Mouse (Mus musculus) monocyte, adult 5-6 weeks (primary cell): ENCODE data around the gene Pkd1l3. TPM values are rescaled to one million over a fixed set of nuclear protein-coding genes. Genes with fewer than 3 reads are reported as not detected.
A peak's percentile ranks its signal among the peaks of the same experiment; 100 is the strongest.

Source experiments
- ATAC-seq: fragments of 153-309, 156-312 bp; replicated peaks from 2 replicates; pipeline ENCODE4 v1.8.0; 2017; ENCODE audit warnings: mild to moderate bottlenecking; ENCODE audit not compliant: low TSS enrichment, insufficient number of reproducible peaks, severe bottlenecking, poor library complexity, low FRiP score
- total RNA-seq: library from RNA; stranded (forward); fragments of 200-1000, 200-491, 200-594 nt; gene quantifications from 3 replicates; pipeline ENCODE4 v1.2.3, GENCODE M21; 2017

Gene Pkd1l3
- total RNA-seq, 1 experiment from 2014 or later: not detected

DNA sequence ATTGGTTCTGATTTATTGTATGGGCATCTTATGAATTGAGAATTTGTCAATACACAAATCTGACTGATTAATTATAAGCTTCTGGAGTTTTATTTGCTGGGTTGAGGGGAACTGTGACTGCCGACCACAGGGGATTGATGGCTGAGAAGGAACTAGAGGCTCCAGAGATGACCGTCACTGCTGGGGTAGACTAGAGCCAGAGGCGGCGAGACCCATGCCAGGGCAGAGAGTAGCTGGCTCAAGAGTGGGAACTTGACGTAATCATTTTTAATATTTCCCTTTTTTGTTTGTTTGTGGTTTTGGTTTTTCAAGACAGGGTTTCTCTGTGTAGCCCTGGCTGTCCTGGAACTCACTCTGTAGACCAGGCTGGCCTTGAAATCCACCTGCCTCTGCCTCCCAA lies 72.9 kb downstream of the Pkd1l3 start:
- peak; percentile 77; the same call in 1 of the 2 replicates for ATAC-seq

DNA sequence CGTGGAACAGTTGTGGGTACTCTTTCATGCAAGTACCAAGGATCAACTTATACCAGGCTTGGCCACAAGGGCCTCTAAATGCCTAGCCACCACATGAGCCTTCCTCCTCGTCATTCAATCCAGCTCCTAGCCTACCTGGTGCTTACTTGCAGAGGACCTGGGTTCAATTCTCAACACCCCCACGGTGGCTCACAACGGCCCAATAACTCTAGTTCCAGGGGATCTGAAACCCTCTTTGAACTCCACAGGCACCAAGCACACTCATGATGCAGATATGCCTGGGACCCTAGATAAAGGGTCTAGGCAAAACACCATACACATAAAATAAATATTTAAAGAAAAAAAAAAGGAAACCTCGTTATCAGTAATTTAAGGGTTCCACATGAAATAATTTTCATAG lies 77.5 kb downstream of the Pkd1l3 start:
- ATAC-seq: no peak

DNA sequence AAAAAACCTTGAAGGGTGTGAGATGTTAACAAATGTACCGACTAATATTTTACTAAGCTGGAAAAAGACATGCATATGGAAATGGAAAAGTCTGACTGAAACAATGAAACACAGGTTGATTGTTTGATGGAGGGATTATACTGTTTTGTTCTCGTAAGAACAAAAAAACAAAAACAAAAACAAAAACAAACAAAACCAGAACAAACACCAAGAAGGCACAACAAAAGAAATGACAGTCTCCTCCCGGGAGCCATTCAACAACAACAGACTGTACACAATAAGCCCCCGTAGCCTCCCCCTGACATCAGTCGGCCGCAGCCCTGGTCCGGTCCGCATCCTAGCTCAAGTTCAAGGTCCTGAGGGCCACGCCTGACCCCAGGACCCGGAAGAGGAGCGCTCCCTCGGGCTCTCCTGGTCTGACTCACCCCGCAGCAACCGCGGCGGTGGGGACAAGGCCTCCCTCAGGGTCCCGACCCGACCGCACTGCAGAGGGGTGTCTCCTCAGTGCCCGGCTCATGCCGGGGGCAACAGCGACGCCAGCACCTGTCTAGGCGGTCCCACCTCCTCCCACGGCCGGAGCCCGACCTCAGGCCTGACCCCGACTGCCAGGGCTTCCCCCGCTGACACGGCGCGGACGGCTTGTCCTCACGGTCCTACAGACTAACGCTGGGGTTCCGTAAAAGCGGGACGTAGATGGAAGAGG lies 78.3 kb downstream of the Pkd1l3 start:
- ATAC-seq: no peak

GRCm38 (mm10) chr8:109693146-109693900 lies 79.0 kb downstream of the Pkd1l3 start, which contains the start of gene Ist1:
Gene Ist1 (minus strand): TSS chr8:109693260.
- peak; percentile 97 for ATAC-seq

DNA sequence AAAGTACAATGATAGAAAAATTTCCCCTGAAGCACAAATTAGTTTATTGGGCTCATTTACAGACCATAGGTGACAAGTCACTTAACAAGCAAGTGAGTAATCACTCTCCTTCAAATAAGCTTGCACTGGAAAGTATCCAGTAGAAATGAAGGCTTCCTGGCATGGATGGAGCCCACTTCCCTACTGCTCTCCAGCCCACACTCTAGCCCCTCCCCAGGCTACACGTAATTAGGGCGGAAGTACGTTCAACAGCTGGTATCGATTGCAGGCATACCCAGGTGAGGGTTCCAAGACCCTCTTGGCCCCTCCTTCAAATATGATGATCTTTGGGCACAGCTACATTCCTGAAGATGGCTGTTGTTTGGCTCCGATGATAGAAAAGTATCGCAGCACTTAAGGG lies 79.8 kb downstream of the Pkd1l3 start:
- ATAC-seq: peak; percentile 18; the same call in 1 of the 2 replicates

DNA sequence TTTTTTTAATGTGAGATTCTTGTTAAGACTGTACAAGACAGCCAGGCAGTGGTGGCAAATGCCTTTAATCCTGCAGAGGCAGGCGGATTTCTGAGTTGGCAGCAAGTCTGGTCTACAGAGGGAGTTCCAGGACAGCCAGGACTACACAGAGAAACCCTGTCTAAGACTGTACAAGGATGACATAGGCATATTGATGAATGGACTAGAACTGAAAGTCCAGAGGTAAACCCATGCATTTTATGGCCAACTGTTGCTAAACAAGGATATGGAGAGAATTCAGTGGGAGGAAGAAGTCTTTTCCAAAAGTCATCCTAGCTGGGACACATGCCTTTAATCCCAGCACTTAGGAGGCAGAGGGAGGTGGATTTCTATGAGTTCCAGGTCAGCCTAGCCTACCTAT lies 83.4 kb downstream of the Pkd1l3 start:
- ATAC-seq: no peak

DNA sequence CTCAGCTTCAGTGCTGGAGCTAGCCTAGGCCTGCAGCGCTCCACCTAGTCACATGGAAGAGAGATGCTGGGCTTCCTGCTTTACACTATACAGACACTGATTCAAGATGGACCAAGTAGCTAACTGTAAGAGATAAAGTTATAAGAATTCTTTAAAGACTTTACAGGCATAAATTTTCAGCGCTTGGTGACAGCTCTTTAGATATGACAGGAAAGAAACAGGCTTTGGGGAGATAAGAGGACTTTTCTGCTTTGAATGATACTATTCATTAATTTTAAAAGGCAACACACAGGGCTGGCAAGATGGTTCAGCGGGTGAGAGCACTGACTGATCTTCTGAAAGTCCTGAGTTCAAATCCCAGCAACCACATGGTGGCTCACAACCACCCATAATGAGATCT lies 84.2 kb downstream of the Pkd1l3 start:
- ATAC-seq: no peak

DNA sequence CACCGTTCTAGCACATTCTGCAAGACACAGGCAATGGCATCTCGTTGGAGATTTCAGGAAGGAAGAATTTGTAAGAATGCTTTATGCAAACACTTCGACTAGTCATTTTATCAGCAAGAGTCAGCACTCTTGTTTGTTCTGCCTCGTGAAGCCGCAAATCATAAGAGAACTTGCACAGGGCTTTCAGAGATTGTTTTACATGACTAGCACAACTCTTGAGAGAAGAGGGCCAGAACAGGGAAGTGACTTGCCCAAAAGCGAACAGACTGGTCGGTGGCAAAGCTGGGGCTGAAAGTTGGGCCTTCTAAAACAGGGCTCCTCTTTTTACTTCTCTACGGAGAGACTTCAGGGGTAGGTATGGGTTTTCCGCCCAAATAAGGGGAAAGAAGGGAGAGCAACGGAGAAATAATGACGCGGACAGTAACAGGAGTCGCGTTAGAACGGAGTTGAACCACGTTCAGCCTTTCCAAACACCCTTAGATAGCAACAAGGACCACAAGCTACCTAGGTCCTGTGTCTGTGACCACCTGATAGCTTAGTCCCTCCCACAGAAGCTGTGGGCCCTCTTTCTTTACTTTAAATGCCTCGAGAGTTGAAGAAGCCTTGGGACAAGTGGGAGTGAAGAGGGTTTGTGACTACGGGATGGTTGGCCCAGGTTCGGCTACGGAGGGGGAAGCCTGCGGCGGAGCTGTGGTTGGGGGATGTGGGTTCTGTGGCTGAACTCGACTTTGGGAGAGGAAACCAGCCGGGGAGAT lies 90.4 kb downstream of the Pkd1l3 start:
- ATAC-seq: peak; percentile 36; the same call in 1 of the 2 replicates

DNA sequence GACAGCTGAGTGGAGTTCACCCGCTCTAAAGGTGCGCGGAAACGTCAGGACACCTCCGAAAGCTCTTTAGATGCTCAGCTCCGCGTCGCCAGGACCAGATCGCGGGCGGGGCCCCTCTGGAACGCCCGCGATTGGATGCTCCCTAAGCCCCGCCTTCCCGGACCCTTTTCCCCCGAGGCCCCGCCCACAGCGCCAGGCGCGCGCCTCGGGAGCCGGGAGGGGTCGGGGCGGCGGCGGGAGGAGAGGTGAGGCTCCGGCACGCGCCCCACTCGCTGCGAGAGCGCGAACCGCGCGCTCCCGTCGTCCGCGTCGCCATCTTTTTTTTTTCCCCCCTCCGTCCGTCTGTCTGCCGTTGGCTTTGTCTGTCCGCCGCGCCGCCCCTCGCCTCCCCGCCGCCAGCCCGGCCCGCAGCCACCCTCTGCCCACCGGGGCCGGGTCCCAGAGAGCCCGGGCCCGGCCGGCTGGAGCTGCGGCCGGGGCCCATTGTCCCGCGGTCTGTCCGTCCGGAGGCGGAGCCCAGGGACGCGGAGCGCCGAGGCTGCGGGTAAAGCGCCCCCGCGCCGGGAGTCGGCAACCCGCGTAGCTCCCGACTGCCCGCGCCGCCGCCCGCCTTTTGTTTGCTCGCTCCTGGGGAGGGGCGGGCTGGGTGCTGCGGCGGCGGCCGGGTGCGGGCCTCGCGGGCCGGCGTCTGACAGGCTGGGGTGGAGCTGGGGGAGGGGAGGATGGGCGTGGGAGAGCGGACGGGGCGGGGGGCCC lies 91.2 kb downstream of the Pkd1l3 start, which contains the start of gene Zfp821:
Zfp821 (plus strand) TSS at position 227 of the 756 bp plus-strand sequence.
- ATAC-seq: peak; percentile 61

DNA sequence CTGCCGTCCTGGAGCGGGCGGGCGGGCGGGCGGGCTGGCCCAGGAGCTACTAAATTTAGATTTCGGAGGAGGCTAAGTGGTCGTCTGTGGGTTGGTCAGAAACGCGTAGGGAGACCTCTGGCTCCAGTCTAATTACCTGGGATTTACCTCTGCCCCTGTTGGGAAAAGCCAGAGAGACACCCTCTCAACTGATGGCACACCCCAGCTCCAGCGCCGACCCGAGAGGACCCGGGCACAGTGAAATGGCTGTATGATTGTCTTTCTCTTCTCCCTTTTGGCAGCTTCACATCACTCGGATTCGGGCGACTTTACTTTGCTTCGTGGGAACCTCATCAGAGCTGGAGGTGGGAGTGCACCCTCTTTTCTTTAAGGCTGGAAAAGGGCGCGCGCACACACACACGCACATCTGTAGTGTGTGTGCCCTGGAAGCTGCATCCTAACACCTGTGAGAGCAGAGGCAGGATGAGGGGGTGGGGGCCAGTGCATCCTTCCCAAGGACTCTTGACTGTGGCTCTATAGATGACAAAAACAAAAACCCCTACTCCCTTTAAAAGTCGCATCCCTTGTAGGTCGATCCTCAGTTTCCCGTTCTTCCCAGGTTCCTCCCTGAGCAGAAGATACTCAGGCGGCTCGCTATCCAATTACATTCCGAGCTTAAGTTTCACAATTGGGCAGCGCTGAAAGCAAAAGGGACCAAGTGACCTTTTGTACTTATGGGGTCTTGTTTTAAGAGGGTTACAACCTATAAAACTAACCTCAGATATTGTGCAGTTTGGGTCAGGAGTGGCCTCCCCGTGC lies 92.0 kb downstream of the Pkd1l3 start:
- ATAC-seq: no peak

DNA sequence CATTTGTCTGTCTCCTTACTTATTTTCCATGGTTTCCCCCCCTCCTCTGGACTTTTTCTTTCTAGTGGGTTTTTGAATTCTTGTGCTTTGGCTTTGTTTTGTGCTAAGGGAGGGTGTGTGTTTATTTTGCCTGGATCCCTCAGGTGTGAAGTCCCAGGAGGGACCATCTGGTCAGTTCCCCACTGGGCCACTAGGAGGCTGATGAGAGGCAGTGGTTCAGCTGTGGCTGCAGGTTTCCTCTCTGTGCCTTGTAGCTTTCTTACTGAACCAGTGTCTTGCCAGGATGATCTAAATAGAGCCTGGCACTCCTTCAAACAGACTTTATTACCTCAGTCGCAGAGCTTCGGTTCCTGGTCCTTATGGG lies 92.5 kb downstream of the Pkd1l3 start:
- ATAC-seq: peak; percentile 68

GRCm38 (mm10) chr8:109707921-109708320 lies 93.6 kb downstream of the Pkd1l3 start:
- ATAC-seq: no peak

DNA sequence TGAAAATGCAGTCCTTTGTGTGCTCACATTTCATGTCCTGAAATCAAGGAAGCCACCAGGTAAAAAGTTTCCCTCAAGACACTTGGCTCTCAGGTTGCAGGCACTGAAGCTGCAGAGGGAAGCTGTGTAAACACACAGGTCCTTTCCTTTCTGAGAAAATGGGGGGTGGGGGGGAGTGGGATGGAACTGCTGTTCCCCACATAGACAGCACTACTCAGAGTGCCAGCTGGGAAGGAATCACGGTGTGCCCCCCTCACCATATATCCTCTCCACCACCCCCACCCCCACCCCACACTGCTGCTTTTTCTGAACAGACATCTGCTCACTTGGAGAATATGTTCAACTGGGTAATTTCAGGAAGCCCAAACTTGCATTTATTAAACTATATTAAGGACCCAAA lies 98.2 kb downstream of the Pkd1l3 start:
- ATAC-seq: no peak

- ATAC-seq: no peak
Observed at GRCm38 (mm10) chr8:109714961-109715360, 100.6 kb downstream of the Pkd1l3 start.
